12 mouse cellular contexts compared by ENCODE assay signal in genomic region chr15:83897286-83897685, GRCm38 (mm10).
A peak's percentile ranks its signal among the peaks of the same experiment; 100 is the strongest.
DNase-seq lines count a peak whose midpoint lies in the region; ATAC-seq lines count a peak whose summit lies in the region.
"Had no signal": no experiment of that assay in that cellular context is flagged by ENCODE, and none has a peak within 500 bp of the region (broad histone marks: within the 10 kb centered on the region; RNA-seq: fewer than 3 reads in every experiment).

No protein-coding gene starts in this region.

- H3K36me3 ChIP-seq in forebrain, embryonic 12.5 days (replicated peaks), result no peaks in the 10 kb centered on the region
- no peaks in the 10 kb centered on the region for H3K36me3 ChIP-seq in forebrain, embryonic 11.5 days (ENCODE audit: control insufficient read depth, insufficient read depth, low read length)
- no peaks in the 10 kb centered on the region for H3K36me3 ChIP-seq in limb, embryonic 10.5 days

- H3K27me3 ChIP-seq in forebrain, embryonic 12.5 days, result 0 out of 2 replicates have a peak, but pooled peaks cover 4% of the 10 kb centered on the region
- no peaks in the 10 kb centered on the region for H3K27me3 ChIP-seq in forebrain, embryonic 11.5 days (ENCODE audit: control insufficient read depth, insufficient read depth, low read length)
- H3K27me3 ChIP-seq in limb, embryonic 10.5 days (ENCODE audit: low read depth, poor library complexity, severe bottlenecking), result peaks cover 14% of the 10 kb centered on the region

- H3K4me2 ChIP-seq in forebrain, embryonic 12.5 days, result no peak overlapping the region
- no peak overlapping the region for H3K4me2 ChIP-seq in forebrain, embryonic 11.5 days (ENCODE audit: low read depth, low read length, severe bottlenecking)

- H3K4me3 ChIP-seq in forebrain, embryonic 12.5 days (replicated peaks), result no peak overlapping the region
- no peak overlapping the region for H3K4me3 ChIP-seq in forebrain, embryonic 11.5 days (ENCODE audit: low read depth, low read length)
- H3K4me3 ChIP-seq in limb, embryonic 10.5 days, result no peak overlapping the region
- H3K4me3 ChIP-seq: megakaryocyte, embryonic 14.5 days had no signal

- no peaks in the 10 kb centered on the region for H3K9me3 ChIP-seq in forebrain, embryonic 12.5 days
- no peaks in the 10 kb centered on the region for H3K9me3 ChIP-seq in forebrain, embryonic 11.5 days (ENCODE audit: control insufficient read depth, low read length)
- no peaks in the 10 kb centered on the region for H3K9me3 ChIP-seq in limb, embryonic 10.5 days (replicated peaks)

- intact Hi-C loops in heart, postnatal 14 days (cut with DNase I), result no loop called here
- intact Hi-C loops in heart, postnatal 10 days (cut with DNase I), result no loop called here

- no peak overlapping the region for H3K27ac ChIP-seq in forebrain, embryonic 12.5 days
- H3K27ac ChIP-seq in forebrain, embryonic 11.5 days (ENCODE audit: low read depth, low read length), result no peak overlapping the region
- no peak overlapping the region for H3K27ac ChIP-seq in limb, embryonic 10.5 days

- peaks cover 12% of the 10 kb centered on the region; the same call in 1 of the 2 replicates for H3K4me1 ChIP-seq in forebrain, embryonic 12.5 days
- 0 out of 2 replicates have a peak, but pooled peaks cover 2% of the 10 kb centered on the region for H3K4me1 ChIP-seq in forebrain, embryonic 11.5 days (replicated peaks; ENCODE audit: control insufficient read depth, insufficient read depth, low read length)
- H3K4me1 ChIP-seq in limb, embryonic 10.5 days, result peaks cover 2% of the 10 kb centered on the region; the same call in 1 of the 2 replicates
- H3K4me1 ChIP-seq: megakaryocyte, embryonic 14.5 days had no signal

- ATAC-seq in forebrain, embryonic 12.5 days (ENCODE audit: low FRiP score), result peak; percentile 72; the same call in 1 of the 2 replicates
- ATAC-seq in forebrain, embryonic 11.5 days (replicated peaks; ENCODE audit: low FRiP score), result no peak
- ATAC-seq in frontal cortex, adult (ENCODE audit: low TSS enrichment), result peak; percentile 48; the same call in 1 of the 2 replicates

- no peak for DNase-seq in forebrain, embryonic 11.5 days (ENCODE audit: low spot score)
- peak; percentile 47 for DNase-seq in left cerebral cortex, adult 11 months (ENCODE audit: low spot score)
- DNase-seq in right cerebral cortex, postnatal 10 days (ENCODE audit: low spot score in 2 of 2), result peak; percentile 74 to 87
- no peak for DNase-seq in limb, embryonic 10.5 days (ENCODE audit: low spot score)
- no peak for DNase-seq in heart, postnatal 14 days
- DNase-seq in heart, postnatal 10 days, result no peak
- DNase-seq: B cell, adult 2 months; gastrocnemius, postnatal 25 days; kidney, adult 11 months had no signal

- H3K9ac ChIP-seq in forebrain, embryonic 12.5 days, result no peak overlapping the region
- H3K9ac ChIP-seq in forebrain, embryonic 11.5 days (ENCODE audit: low read length), result no peak overlapping the region

- WGBS in forebrain, embryonic 12.5 days, result 45% methylated on average over 9 of the region's 9 CpGs
- 54% methylated on average over 9 of the region's 9 CpGs for WGBS in forebrain, embryonic 11.5 days
- WGBS in limb, embryonic 10.5 days, result 73% methylated on average over 9 of the region's 9 CpGs

Comparison
In these comparisons a context has a peak if more than half of its experiments do, and no peak if none do; other contexts are left out.
1. DNase-seq: peak in left cerebral cortex, adult 11 months (single experiment) and right cerebral cortex, postnatal 10 days (2 of 2); none in forebrain, embryonic 11.5 days (single experiment), limb, embryonic 10.5 days (single experiment), heart, postnatal 14 days (0 of 2) and heart, postnatal 10 days (0 of 2).